Mouse (Mus musculus) heart, postnatal 0 days (tissue): ENCODE results near the gene Qpctl.

ENCODE experiments used
- CTCF ChIP-seq: IDR thresholded peaks from 2 replicates; pipeline ENCODE4 v1.5.1; 2016; ENCODE audit warnings: antibody characterized with exemption, control low read depth, low read depth
- EP300 ChIP-seq: IDR thresholded peaks from 2 replicates; pipeline ENCODE4 v1.6.1; 2016; ENCODE audit warnings: antibody characterized with exemption, low read depth

DNA sequence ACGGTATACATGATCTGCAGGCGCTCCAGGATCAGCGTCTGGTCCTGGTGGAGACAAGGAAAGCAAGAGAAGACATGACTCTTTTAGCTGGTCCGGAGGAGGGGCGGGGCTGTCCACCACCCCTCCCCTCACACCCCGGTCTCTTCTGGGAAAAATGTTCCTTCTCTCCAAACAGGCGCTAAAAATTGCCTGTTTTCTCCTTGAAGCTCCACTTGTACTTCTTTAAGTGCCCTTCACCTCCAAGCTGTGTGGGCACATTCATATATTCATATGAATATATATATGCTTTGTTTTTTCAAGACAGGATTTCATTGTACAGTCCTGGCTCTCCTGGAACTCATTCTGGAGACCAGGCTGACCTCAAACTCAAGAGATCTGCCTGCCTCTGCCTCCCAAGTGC, 13.8 kb upstream of the Qpctl start:
- no peak for TF ChIP-seq CTCF
- no peak for TF ChIP-seq EP300
